Mouse (Mus musculus) olfactory bulb, adult 2 months (tissue): ENCODE data around the gene Aoah.

Experiments
- CTCF ChIP-seq: fragments of 200-500 bp; IDR thresholded peaks from 2 replicates; pipeline ENCODE4 v1.5.1; 2012; ENCODE audit warnings: low read depth, mild to moderate bottlenecking, low read length, moderate library complexity; ENCODE audit not compliant: insufficient read depth
- POLR2A ChIP-seq: fragments of 200-500 bp; IDR thresholded peaks from 2 replicates; pipeline ENCODE4 v1.6.1; 2012; ENCODE audit warnings: mild to moderate bottlenecking, low read depth, low read length, moderate library complexity; ENCODE audit not compliant: insufficient read depth

DNA sequence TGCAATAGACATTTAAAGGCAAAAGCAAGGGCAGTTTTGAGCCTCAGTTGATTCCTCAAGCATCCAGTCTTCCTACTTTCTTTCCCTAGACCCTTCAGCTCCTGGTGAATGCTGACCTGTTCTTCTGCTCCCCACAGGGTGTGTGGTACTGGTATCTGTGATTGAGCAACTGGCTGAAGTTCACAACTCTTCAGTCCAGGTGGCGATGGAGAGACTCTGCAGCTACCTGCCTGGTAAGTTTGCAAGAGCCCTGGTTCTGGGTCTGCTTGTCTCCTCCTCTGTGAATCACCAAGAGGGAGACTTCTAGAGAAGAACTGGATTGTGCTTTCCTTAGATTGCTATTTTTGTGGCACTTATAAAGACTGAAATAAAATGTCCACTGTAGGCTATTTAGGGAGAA is 22.5 kb downstream of the Aoah start:
- TF ChIP-seq CTCF = no peak
- no peak for TF ChIP-seq POLR2A
